Mouse (Mus musculus): ENCODE measurements around the gene Tbc1d10a. TPM values are rescaled to one million over a fixed set of nuclear protein-coding genes. Genes with fewer than 3 reads are reported as not detected.

Gene Tbc1d10a
- total and polyA plus RNA-seq, 3 experiments, result 23.0 to 27.4 TPM; not detected in 1

Other genes with a start within 250 kb of the Tbc1d10a start
- 224 and 240 TPM in 2 replicates for gene Pes1, start 222.8 kb upstream of the Tbc1d10a start, total RNA-seq (2012; rRNA removed)
- gene Pes1, start 222.8 kb upstream of the Tbc1d10a start, polyA plus RNA-seq (2012; ENCODE audit: insufficient read depth in 1 of 2, insufficient read length in 2 of 2, low read depth in 1 of 2, low replicate concordance in 2 of 2, missing spikeins in 1 of 2), result 100 to 1,000 TPM; 301 to 498 TPM
- 0.31 and 0.39 TPM in 2 replicates for gene 4930556J24Rik, start 210.0 kb upstream of the Tbc1d10a start, total RNA-seq (2012; rRNA removed)
- gene 4930556J24Rik, start 210.0 kb upstream of the Tbc1d10a start, polyA plus RNA-seq (2012; ENCODE audit: insufficient read depth in 1 of 2, insufficient read length in 2 of 2, low read depth in 1 of 2, low replicate concordance in 2 of 2, missing spikeins in 1 of 2), result under 1 TPM in 1 of 2 experiments, not detected in 1; 0.47 TPM
- 0.12 and 0.20 TPM in 2 replicates for gene Gal3st1, start 203.2 kb upstream of the Tbc1d10a start, total RNA-seq (2012; rRNA removed)
- gene Gal3st1, start 203.2 kb upstream of the Tbc1d10a start, polyA plus RNA-seq (2012; ENCODE audit: insufficient read depth in 1 of 2, insufficient read length in 2 of 2, low read depth in 1 of 2, low replicate concordance in 2 of 2, missing spikeins in 1 of 2), result under 1 TPM in 1 of 2 experiments, not detected in 1; 0.07 TPM
- not detected in 2 replicates for gene Sec14l4, start 155.3 kb upstream of the Tbc1d10a start, total RNA-seq (2012; rRNA removed)
- not detected for gene Sec14l4, start 155.3 kb upstream of the Tbc1d10a start, polyA plus RNA-seq (2012; ENCODE audit: insufficient read depth in 1 of 2, insufficient read length in 2 of 2, low read depth in 1 of 2, low replicate concordance in 2 of 2, missing spikeins in 1 of 2)
- not detected in 2 replicates for gene Sec14l3, start 121.9 kb upstream of the Tbc1d10a start, total RNA-seq (2012; rRNA removed)
- gene Sec14l3, start 121.9 kb upstream of the Tbc1d10a start, polyA plus RNA-seq (2012; ENCODE audit: insufficient read depth in 1 of 2, insufficient read length in 2 of 2, low read depth in 1 of 2, low replicate concordance in 2 of 2, missing spikeins in 1 of 2), result not detected
- 71.4 and 84.8 TPM in 2 replicates for gene Mtfp1, start 91.3 kb upstream of the Tbc1d10a start, total RNA-seq (2012; rRNA removed)
- 10 to 100 TPM in 1 of 2 experiments, not detected in 1; 70.5 TPM for gene Mtfp1, start 91.3 kb upstream of the Tbc1d10a start, polyA plus RNA-seq (2012; ENCODE audit: insufficient read depth in 1 of 2, insufficient read length in 2 of 2, low read depth in 1 of 2, low replicate concordance in 2 of 2, missing spikeins in 1 of 2)
- 22.6 and 40.1 TPM in 2 replicates for gene Sec14l2, start 63.4 kb upstream of the Tbc1d10a start, total RNA-seq (2012; rRNA removed)
- gene Sec14l2, start 63.4 kb upstream of the Tbc1d10a start, polyA plus RNA-seq (2012; ENCODE audit: insufficient read depth in 1 of 2, insufficient read length in 2 of 2, low read depth in 1 of 2, low replicate concordance in 2 of 2, missing spikeins in 1 of 2), result 10 to 100 TPM in 1 of 2 experiments, not detected in 1; 15.5 TPM
- 10.1 and 11.3 TPM in 2 replicates for gene Rnf215, start 51.6 kb upstream of the Tbc1d10a start, total RNA-seq (2012; rRNA removed)
- 10 to 100 TPM in 1 of 2 experiments, not detected in 1; 13.2 TPM for gene Rnf215, start 51.6 kb upstream of the Tbc1d10a start, polyA plus RNA-seq (2012; ENCODE audit: insufficient read depth in 1 of 2, insufficient read length in 2 of 2, low read depth in 1 of 2, low replicate concordance in 2 of 2, missing spikeins in 1 of 2)
- gene Ccdc157, start 26.5 kb upstream of the Tbc1d10a start, total RNA-seq (2012; rRNA removed), result 1.8 and 2.0 TPM in 2 replicates
- 1 to 10 TPM in 1 of 2 experiments, not detected in 1; 2.9 TPM for gene Ccdc157, start 26.5 kb upstream of the Tbc1d10a start, polyA plus RNA-seq (2012; ENCODE audit: insufficient read depth in 1 of 2, insufficient read length in 2 of 2, low read depth in 1 of 2, low replicate concordance in 2 of 2, missing spikeins in 1 of 2)
- 64.9 and 77.0 TPM in 2 replicates for gene Sf3a1, start 26.4 kb upstream of the Tbc1d10a start, total RNA-seq (2012; rRNA removed)
- gene Sf3a1, start 26.4 kb upstream of the Tbc1d10a start, polyA plus RNA-seq (2012; ENCODE audit: insufficient read depth in 1 of 2, insufficient read length in 2 of 2, low read depth in 1 of 2, low replicate concordance in 2 of 2, missing spikeins in 1 of 2), result 100 to 1,000 TPM in 1 of 2 experiments, 10 to 100 TPM in 1; 32.1 to 101 TPM
- gene Castor1, start 31.4 kb downstream of the Tbc1d10a start, total RNA-seq (2012; rRNA removed), result 6.6 and 7.1 TPM in 2 replicates
- 10 to 100 TPM in 1 of 2 experiments, not detected in 1; 11.8 TPM for gene Castor1, start 31.4 kb downstream of the Tbc1d10a start, polyA plus RNA-seq (2012; ENCODE audit: insufficient read depth in 1 of 2, insufficient read length in 2 of 2, low read depth in 1 of 2, low replicate concordance in 2 of 2, missing spikeins in 1 of 2)
- gene Osm, start 49.6 kb downstream of the Tbc1d10a start, total RNA-seq (2012; rRNA removed), result 11.2 and 15.4 TPM in 2 replicates
- 10 to 100 TPM in 1 of 2 experiments, not detected in 1; 10.6 TPM for gene Osm, start 49.6 kb downstream of the Tbc1d10a start, polyA plus RNA-seq (2012; ENCODE audit: insufficient read depth in 1 of 2, insufficient read length in 2 of 2, low read depth in 1 of 2, low replicate concordance in 2 of 2, missing spikeins in 1 of 2)
- 0.10 and 0.27 TPM in 2 replicates for gene Lif, start 70.8 kb downstream of the Tbc1d10a start, total RNA-seq (2012; rRNA removed)
- under 1 TPM in 1 of 2 experiments, not detected in 1; 0.31 TPM for gene Lif, start 70.8 kb downstream of the Tbc1d10a start, polyA plus RNA-seq (2012; ENCODE audit: insufficient read depth in 1 of 2, insufficient read length in 2 of 2, low read depth in 1 of 2, low replicate concordance in 2 of 2, missing spikeins in 1 of 2)